Mouse (Mus musculus): ENCODE results near the gene Ppp6r2. TPM values are rescaled to one million over a fixed set of nuclear protein-coding genes. Genes with fewer than 3 reads are reported as not detected.

The Ppp6r2 gene
- polyA plus RNA-seq, 1 experiment from 2014 or later: 92.7 TPM

Small RNA genes lying within 50 kb of the gene (microRNA-seq; reads per million reads assigned to microRNA genes)
- 4.6 reads per million, percentile 8 among the genes with 10 or more reads in this experiment for gene Mir6958
- gene Mir6959: not detected
- not detected for gene Mir7118

Other genes starting within 250 kb of the Ppp6r2 start
- gene Mlc1, start 232.5 kb upstream of the Ppp6r2 start, polyA plus RNA-seq (2014; fragmentation: Nextera tagmentation; extraction: Ambion mirVana): 13.5 and 17.5 TPM in 2 replicates
- not detected in 2 replicates for gene Mov10l1, start 228.6 kb upstream of the Ppp6r2 start, polyA plus RNA-seq (2014; fragmentation: Nextera tagmentation; extraction: Ambion mirVana)
- gene Panx2, start 151.8 kb upstream of the Ppp6r2 start, polyA plus RNA-seq (2014; fragmentation: Nextera tagmentation; extraction: Ambion mirVana): 6.4 and 8.0 TPM in 2 replicates
- gene Trabd, start 136.4 kb upstream of the Ppp6r2 start, polyA plus RNA-seq (2014; fragmentation: Nextera tagmentation; extraction: Ambion mirVana): 36.4 and 38.5 TPM in 2 replicates
- 21.4 and 23.9 TPM in 2 replicates for gene Selenoo, start 122.5 kb upstream of the Ppp6r2 start, polyA plus RNA-seq (2014; fragmentation: Nextera tagmentation; extraction: Ambion mirVana)
- 18.3 and 21.4 TPM in 2 replicates for gene Tubgcp6, start 88.4 kb upstream of the Ppp6r2 start, polyA plus RNA-seq (2014; fragmentation: Nextera tagmentation; extraction: Ambion mirVana)
- 22.1 and 24.9 TPM in 2 replicates for gene Hdac10, start 82.9 kb upstream of the Ppp6r2 start, polyA plus RNA-seq (2014; fragmentation: Nextera tagmentation; extraction: Ambion mirVana)
- 2.9 and 5.2 TPM in 2 replicates for gene Mapk12, start 70.8 kb upstream of the Ppp6r2 start, polyA plus RNA-seq (2014; fragmentation: Nextera tagmentation; extraction: Ambion mirVana)
- gene Mapk11, start 61.9 kb upstream of the Ppp6r2 start, polyA plus RNA-seq (2014; fragmentation: Nextera tagmentation; extraction: Ambion mirVana): 24.9 and 32.9 TPM in 2 replicates
- gene Plxnb2, start 30.8 kb upstream of the Ppp6r2 start, polyA plus RNA-seq (2014; fragmentation: Nextera tagmentation; extraction: Ambion mirVana): 66.4 and 100 TPM in 2 replicates
- gene Dennd6b, start 15.1 kb upstream of the Ppp6r2 start, polyA plus RNA-seq (2014; fragmentation: Nextera tagmentation; extraction: Ambion mirVana): 83.0 and 94.5 TPM in 2 replicates
- 108 and 122 TPM in 2 replicates for gene Sbf1, start 103.8 kb downstream of the Ppp6r2 start, polyA plus RNA-seq (2014; fragmentation: Nextera tagmentation; extraction: Ambion mirVana)
- gene Adm2, start 111.2 kb downstream of the Ppp6r2 start, polyA plus RNA-seq (2014; fragmentation: Nextera tagmentation; extraction: Ambion mirVana): not detected in 2 replicates
- not detected in 2 replicates for gene Miox, start 122.8 kb downstream of the Ppp6r2 start, polyA plus RNA-seq (2014; fragmentation: Nextera tagmentation; extraction: Ambion mirVana)
- 19.8 and 28.6 TPM in 2 replicates for gene Lmf2, start 144.1 kb downstream of the Ppp6r2 start, polyA plus RNA-seq (2014; fragmentation: Nextera tagmentation; extraction: Ambion mirVana)
- gene Ncaph2, start 144.2 kb downstream of the Ppp6r2 start, polyA plus RNA-seq (2014; fragmentation: Nextera tagmentation; extraction: Ambion mirVana): 89.5 and 90.2 TPM in 2 replicates
- 20.0 and 24.3 TPM in 2 replicates for gene Sco2, start 162.3 kb downstream of the Ppp6r2 start, polyA plus RNA-seq (2014; fragmentation: Nextera tagmentation; extraction: Ambion mirVana)
- gene Tymp, start 165.5 kb downstream of the Ppp6r2 start, polyA plus RNA-seq (2014; fragmentation: Nextera tagmentation; extraction: Ambion mirVana): 3.5 and 3.7 TPM in 2 replicates
- gene Odf3b, start 167.7 kb downstream of the Ppp6r2 start, polyA plus RNA-seq (2014; fragmentation: Nextera tagmentation; extraction: Ambion mirVana): 1.3 TPM in 2 replicates
- 0.07 TPM in 1 of 2 replicates, not detected in the other for gene Klhdc7b, start 173.4 kb downstream of the Ppp6r2 start, polyA plus RNA-seq (2014; fragmentation: Nextera tagmentation; extraction: Ambion mirVana)
- gene Syce3, start 198.9 kb downstream of the Ppp6r2 start, polyA plus RNA-seq (2014; fragmentation: Nextera tagmentation; extraction: Ambion mirVana): not detected in 2 replicates
- gene Cpt1b, start 214.3 kb downstream of the Ppp6r2 start, polyA plus RNA-seq (2014; fragmentation: Nextera tagmentation; extraction: Ambion mirVana): 1.2 and 1.4 TPM in 2 replicates
- 5.8 and 6.4 TPM in 2 replicates for gene C730034F03Rik, start 218.0 kb downstream of the Ppp6r2 start, polyA plus RNA-seq (2014; fragmentation: Nextera tagmentation; extraction: Ambion mirVana)
- 0.20 TPM in 1 of 2 replicates, not detected in the other for gene Gm44502, start 218.1 kb downstream of the Ppp6r2 start, polyA plus RNA-seq (2014; fragmentation: Nextera tagmentation; extraction: Ambion mirVana)
- gene Chkb, start 218.4 kb downstream of the Ppp6r2 start, polyA plus RNA-seq (2014; fragmentation: Nextera tagmentation; extraction: Ambion mirVana): 76.5 and 80.9 TPM in 2 replicates
- gene Mapk8ip2, start 242.4 kb downstream of the Ppp6r2 start, polyA plus RNA-seq (2014; fragmentation: Nextera tagmentation; extraction: Ambion mirVana): 64.5 and 73.1 TPM in 2 replicates